Mouse (Mus musculus) heart, adult 11 months (tissue): Measurements from ENCODE around the gene Stxbp4.

Source experiments
- DNase-seq: peaks from one replicate; pipeline ENCODE4 v3.0.0; 2022

Stxbp4 gene

GRCm38 (mm10) chr11:90451506-90451905, 186.4 kb downstream of the Stxbp4 start:
- DNase-seq = peak; percentile 48

DNA sequence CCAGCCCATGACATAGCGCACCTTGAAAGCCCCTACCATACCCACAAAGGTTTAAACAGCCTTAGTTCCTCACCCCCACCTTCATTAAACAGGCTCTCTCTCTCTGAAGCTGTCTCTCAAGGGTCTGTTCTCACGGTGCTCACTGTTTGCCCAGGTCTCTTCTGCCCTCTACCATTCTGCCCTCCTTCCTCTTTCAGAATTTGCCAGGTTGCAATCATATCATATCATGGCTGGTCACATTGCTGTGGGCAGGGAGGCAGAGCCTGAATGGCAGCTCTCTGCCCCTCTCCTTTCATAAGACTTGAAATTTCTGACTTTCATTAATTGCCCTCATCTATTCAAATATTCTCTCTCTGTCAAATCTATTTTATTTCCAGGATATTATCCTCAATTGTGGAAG, 195.4 kb downstream of the Stxbp4 start:
- peak; percentile 44 for DNase-seq

DNA sequence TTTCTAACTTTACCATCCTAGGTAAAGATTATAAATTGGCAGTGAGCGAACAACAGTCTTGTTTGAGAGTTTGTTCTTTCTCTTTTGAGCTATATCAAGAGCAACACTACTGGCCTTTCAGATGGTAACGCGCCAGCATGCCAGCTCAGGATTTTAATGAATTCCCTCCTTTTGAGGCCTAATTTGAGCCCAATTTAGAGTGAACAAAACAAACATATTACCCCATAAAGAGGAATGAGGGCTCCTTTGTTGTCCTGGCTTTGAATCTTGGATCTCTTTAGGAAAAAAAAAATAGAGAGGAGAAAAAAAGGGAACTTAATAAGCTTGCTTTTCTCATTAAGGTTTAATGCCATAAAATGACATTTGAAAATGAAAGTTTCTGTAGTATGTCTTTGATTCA, 197.0 kb downstream of the Stxbp4 start:
- no peak for DNase-seq

GRCm38 (mm10) chr11:90438768-90439167, 199.1 kb downstream of the Stxbp4 start:
- DNase-seq = no peak
